ENCODE assay signal across 18 mouse cellular contexts in genomic region chr7:120647849-120648248, GRCm38 (mm10). TPM values are rescaled to one million over a fixed set of nuclear protein-coding genes. Genes with fewer than 3 reads are reported as not detected.
DNase-seq lines count a peak whose midpoint lies in the region; ATAC-seq and TF ChIP-seq lines count a peak whose summit lies in the region.
"Had no signal": no experiment of that assay in that cellular context is flagged by ENCODE, and none has a peak within 500 bp of the region (broad histone marks: within the 10 kb centered on the region; RNA-seq: fewer than 3 reads in every experiment).

No protein-coding gene starts in this region.

- no peaks in the 10 kb centered on the region for H3K4me1 ChIP-seq in forebrain, embryonic 13.5 days
- no peaks in the 10 kb centered on the region for H3K4me1 ChIP-seq in forebrain, embryonic 11.5 days (replicated peaks; ENCODE audit: control insufficient read depth, insufficient read depth, low read length)
- H3K4me1 ChIP-seq: heart, embryonic 13.5 days; hindbrain, embryonic 10.5 days; limb, embryonic 13.5 days; neural tube, embryonic 15.5 days had no signal

- H3K9ac ChIP-seq in forebrain, embryonic 13.5 days = no peak overlapping the region
- no peak overlapping the region for H3K9ac ChIP-seq in forebrain, embryonic 11.5 days (ENCODE audit: low read length)
- H3K9ac ChIP-seq: heart, embryonic 13.5 days; limb, embryonic 13.5 days; liver, postnatal 0 days; neural tube, embryonic 15.5 days had no signal

- no peak for TF ChIP-seq POLR2A in brain, embryonic 14.5 days (IDR thresholded peaks at IDR 0.05; ENCODE audit: borderline replicate concordance, extremely low read depth, insufficient read depth, insufficient read length, poor library complexity, severe bottlenecking)

- no peak overlapping the region for H3K4me2 ChIP-seq in forebrain, embryonic 13.5 days
- H3K4me2 ChIP-seq in forebrain, embryonic 11.5 days (ENCODE audit: low read depth, low read length, severe bottlenecking) = no peak overlapping the region
- H3K4me2 ChIP-seq: heart, embryonic 13.5 days; limb, embryonic 13.5 days; neural tube, embryonic 15.5 days had no signal

- intact Hi-C loops in left cerebral cortex, postnatal 4 days (cut with DNase I) = loop anchor here (10.0 kb wide), 1 partner anchor 1017 kb away; no protein-coding TSS in a partner anchor

- TF ChIP-seq CTCF in brain, embryonic 14.5 days (IDR thresholded peaks at IDR 0.05; ENCODE audit: borderline replicate concordance, extremely low read depth, insufficient read depth, insufficient read length) = no peak

- no peak overlapping the region for H3K4me3 ChIP-seq in forebrain, embryonic 13.5 days
- H3K4me3 ChIP-seq in forebrain, embryonic 11.5 days (ENCODE audit: low read depth, low read length) = no peak overlapping the region
- H3K4me3 ChIP-seq: heart, embryonic 13.5 days; hindbrain, embryonic 10.5 days; limb, embryonic 13.5 days; neural tube, embryonic 15.5 days had no signal

- H3K27me3 ChIP-seq in forebrain, embryonic 13.5 days = no peaks in the 10 kb centered on the region
- H3K27me3 ChIP-seq in forebrain, embryonic 11.5 days (ENCODE audit: control insufficient read depth, insufficient read depth, low read length) = no peaks in the 10 kb centered on the region
- H3K27me3 ChIP-seq: heart, embryonic 13.5 days; limb, embryonic 13.5 days; neural tube, embryonic 15.5 days had no signal

- H3K36me3 ChIP-seq in forebrain, embryonic 13.5 days (ENCODE audit: poor library complexity, severe bottlenecking) = peaks cover 89% of the 10 kb centered on the region
- peaks cover 8% of the 10 kb centered on the region; the same call in 1 of the 2 replicates for H3K36me3 ChIP-seq in forebrain, embryonic 11.5 days (ENCODE audit: control insufficient read depth, insufficient read depth, low read length)

- 79% methylated on average over 2 of the region's 2 CpGs for WGBS in forebrain, embryonic 13.5 days
- 86% methylated on average over 2 of the region's 2 CpGs for WGBS in forebrain, embryonic 11.5 days

- no peak for DNase-seq in forebrain, embryonic 11.5 days (ENCODE audit: low spot score)
- DNase-seq in brain, embryonic 14.5 days (ENCODE audit: low read depth) = peak; percentile 60
- peak; percentile 32 to 62 for DNase-seq in layer of hippocampus, postnatal 14 days (ENCODE audit: low spot score in 2 of 2)
- peak; percentile 10 for DNase-seq in left cerebral cortex, postnatal 4 days
- DNase-seq in spleen, postnatal 10 days (ENCODE audit: low spot score in 2 of 2) = no peak
- DNase-seq in embryo, embryonic 10.5 days (ENCODE audit: low spot score) = no peak
- no peak for DNase-seq in urinary bladder, postnatal 4 days (ENCODE audit: low spot score in 2 of 2)
- DNase-seq: cerebellum, adult 9-10 months; gastrocnemius, postnatal 36 days; liver, postnatal 0 days had no signal

- H3K27ac ChIP-seq in forebrain, embryonic 13.5 days = no peak overlapping the region
- H3K27ac ChIP-seq in forebrain, embryonic 11.5 days (ENCODE audit: low read depth, low read length) = no peak overlapping the region
- H3K27ac ChIP-seq: heart, embryonic 13.5 days; hindbrain, embryonic 10.5 days; kidney, postnatal 0 days; limb, embryonic 13.5 days; macrophage; neural tube, embryonic 15.5 days had no signal

- no peaks in the 10 kb centered on the region for H3K9me3 ChIP-seq in forebrain, embryonic 13.5 days (replicated peaks)
- H3K9me3 ChIP-seq in forebrain, embryonic 11.5 days (ENCODE audit: control insufficient read depth, low read length) = no peaks in the 10 kb centered on the region
- H3K9me3 ChIP-seq: heart, embryonic 13.5 days; hindbrain, embryonic 10.5 days; limb, embryonic 13.5 days; neural tube, embryonic 15.5 days had no signal

- ATAC-seq in forebrain, embryonic 13.5 days = peak; percentile 33; the same call in 1 of the 2 replicates
- no peak for ATAC-seq in forebrain, embryonic 11.5 days (replicated peaks; ENCODE audit: low FRiP score)
- ATAC-seq: liver, postnatal 0 days had no signal

RNA-seq across cellular contexts. Expression of gene Uqcrc2, which starts 12.9 kb away (rescaled TPM):
- polyA plus RNA-seq in forebrain, embryonic 13.5 days (2015; fragmentation: Nextera tagmentation; extraction: Ambion mirVana) = 209 and 210 TPM in 2 replicates
- polyA plus RNA-seq in forebrain, embryonic 11.5 days (2014; fragmentation: Nextera tagmentation; extraction: Ambion mirVana) = 182 and 203 TPM in 2 replicates
- polyA plus RNA-seq in brain, embryonic 14.5 days (2012; rRNA removed) = 154 and 174 TPM in 2 replicates
- 100 to 1,000 TPM; 256 to 257 TPM for total RNA-seq in layer of hippocampus, postnatal 14 days (2021)
- total RNA-seq in left cerebral cortex, postnatal 4 days (2021) = 100 to 1,000 TPM; 187 to 198 TPM

RNA-seq across cellular contexts. Expression of gene Pdzd9, which starts 22.3 kb away (rescaled TPM):
- 0.23 and 0.57 TPM in 2 replicates for polyA plus RNA-seq in forebrain, embryonic 13.5 days (2015; fragmentation: Nextera tagmentation; extraction: Ambion mirVana)
- 0.39 and 0.60 TPM in 2 replicates for polyA plus RNA-seq in forebrain, embryonic 11.5 days (2014; fragmentation: Nextera tagmentation; extraction: Ambion mirVana)
- polyA plus RNA-seq in brain, embryonic 14.5 days (2012; rRNA removed) = 0.25 and 0.30 TPM in 2 replicates
- total RNA-seq in layer of hippocampus, postnatal 14 days (2021) = not detected
- under 1 TPM in 1 of 2 experiments, not detected in 1; 0.26 TPM for total RNA-seq in left cerebral cortex, postnatal 4 days (2021)
- total RNA-seq: gastrocnemius, postnatal 36 days; monocyte, adult 5-6 weeks had no signal

RNA-seq across cellular contexts. Expression of gene Mosmo, which starts 29.6 kb away (rescaled TPM):
- polyA plus RNA-seq in forebrain, embryonic 13.5 days (2015; fragmentation: Nextera tagmentation; extraction: Ambion mirVana) = 14.1 and 16.5 TPM in 2 replicates
- 14.1 and 16.6 TPM in 2 replicates for polyA plus RNA-seq in forebrain, embryonic 11.5 days (2014; fragmentation: Nextera tagmentation; extraction: Ambion mirVana)
- polyA plus RNA-seq in brain, embryonic 14.5 days (2012; rRNA removed) = 26.8 and 27.8 TPM in 2 replicates
- total RNA-seq in layer of hippocampus, postnatal 14 days (2021) = 10 to 100 TPM; 55.0 to 63.7 TPM
- total RNA-seq in left cerebral cortex, postnatal 4 days (2021) = 10 to 100 TPM; 46.2 to 50.0 TPM

Comparison
In these comparisons a context has a peak if more than half of its experiments do, and no peak if none do; other contexts are left out.
1. DNase-seq: peak in brain, embryonic 14.5 days (single experiment), layer of hippocampus, postnatal 14 days (2 of 2) and left cerebral cortex, postnatal 4 days (single experiment); none in forebrain, embryonic 11.5 days (single experiment), spleen, postnatal 10 days (0 of 2), embryo, embryonic 10.5 days (single experiment) and urinary bladder, postnatal 4 days (0 of 2).